In the genomic region with DNA sequence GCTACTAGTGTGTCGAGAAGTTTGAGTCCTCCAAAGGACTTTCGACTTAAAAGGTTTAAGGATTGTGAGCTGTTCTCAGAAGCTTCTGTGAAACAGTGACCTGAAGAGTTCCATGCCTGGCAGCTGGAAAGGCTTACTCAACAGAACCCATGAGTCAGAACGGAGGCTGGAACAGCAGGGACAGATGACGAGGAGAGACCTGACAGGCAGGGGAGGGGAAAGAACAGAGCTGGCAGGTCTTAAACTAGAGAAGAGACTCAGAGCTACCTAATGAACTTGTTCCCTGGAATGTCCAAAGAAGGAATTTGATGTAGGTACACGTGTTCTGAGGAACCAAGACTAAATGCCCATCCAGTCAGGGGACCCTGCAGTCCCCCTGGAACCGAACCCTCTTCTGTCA, we compare ENCODE assay signal across 13 mouse cellular contexts. TPM values are rescaled to one million over a fixed set of nuclear protein-coding genes. Genes with fewer than 3 reads are reported as not detected.
A peak's percentile ranks its signal among the peaks of the same experiment; 100 is the strongest.
DNase-seq lines count a peak whose midpoint lies in the region; ATAC-seq and TF ChIP-seq lines count a peak whose summit lies in the region.
"Had no signal": no experiment of that assay in that cellular context is flagged by ENCODE, and none has a peak within 500 bp of the region (broad histone marks: within the 10 kb centered on the region; RNA-seq: fewer than 3 reads in every experiment).

No protein-coding gene starts in this region.

- H3K4me2 ChIP-seq in midbrain, embryonic 13.5 days (replicated peaks), result no peak overlapping the region
- no peak overlapping the region for H3K4me2 ChIP-seq in forebrain, embryonic 11.5 days (ENCODE audit: low read depth, low read length, severe bottlenecking)
- H3K4me2 ChIP-seq: limb, embryonic 12.5 days; stomach, embryonic 15.5 days had no signal

- no peaks in the 10 kb centered on the region for H3K36me3 ChIP-seq in heart, embryonic 10.5 days
- H3K36me3 ChIP-seq in midbrain, embryonic 13.5 days, result 0 out of 2 replicates have a peak, but pooled peaks cover 5% of the 10 kb centered on the region
- H3K36me3 ChIP-seq in forebrain, embryonic 11.5 days (ENCODE audit: control insufficient read depth, insufficient read depth, low read length), result no peaks in the 10 kb centered on the region
- H3K36me3 ChIP-seq: limb, embryonic 12.5 days; stomach, embryonic 15.5 days had no signal

- in situ Hi-C loops in Patski (cut with MboI; ENCODE audit: low pct_unique_long_range_greater_than_20kb), result no loop called here

- CTCF ChIA-PET in Patski (lab: Charles Lee), result interaction anchor here (1.0 to 2.5 kb wide), 11 partner anchors 10 to 190 kb away, joined by 3 to 10 read pairs (median 5); no protein-coding TSS in a partner anchor

- H3K9me3 ChIP-seq in heart, embryonic 10.5 days, result no peaks in the 10 kb centered on the region
- H3K9me3 ChIP-seq in midbrain, embryonic 13.5 days, result no peaks in the 10 kb centered on the region
- no peaks in the 10 kb centered on the region for H3K9me3 ChIP-seq in forebrain, embryonic 11.5 days (ENCODE audit: control insufficient read depth, low read length)
- H3K9me3 ChIP-seq: limb, embryonic 12.5 days; stomach, embryonic 15.5 days had no signal

- H3K9ac ChIP-seq in midbrain, embryonic 13.5 days (replicated peaks), result no peak overlapping the region
- no peak overlapping the region for H3K9ac ChIP-seq in forebrain, embryonic 11.5 days (ENCODE audit: low read length)
- H3K9ac ChIP-seq: limb, embryonic 12.5 days; stomach, embryonic 15.5 days had no signal

- no peak overlapping the region for H3K4me3 ChIP-seq in heart, embryonic 10.5 days
- H3K4me3 ChIP-seq in midbrain, embryonic 13.5 days (replicated peaks), result no peak overlapping the region
- H3K4me3 ChIP-seq in forebrain, embryonic 11.5 days (ENCODE audit: low read depth, low read length), result no peak overlapping the region
- H3K4me3 ChIP-seq: erythroblast, embryonic 14.5 days; limb, embryonic 12.5 days; myocyte; stomach, embryonic 15.5 days had no signal

- POLR2A ChIA-PET in Patski (lab: Charles Lee), result no interaction called here

- no peaks in the 10 kb centered on the region for H3K4me1 ChIP-seq in heart, embryonic 10.5 days
- H3K4me1 ChIP-seq in midbrain, embryonic 13.5 days (replicated peaks), result no peaks in the 10 kb centered on the region
- no peaks in the 10 kb centered on the region for H3K4me1 ChIP-seq in forebrain, embryonic 11.5 days (replicated peaks; ENCODE audit: control insufficient read depth, insufficient read depth, low read length)
- H3K4me1 ChIP-seq: limb, embryonic 12.5 days; stomach, embryonic 15.5 days had no signal

- TF ChIP-seq CTCF in Patski (IDR thresholded peaks at IDR 0.05), result no peak

- WGBS in heart, embryonic 10.5 days, result 56% methylated on average over 6 of the region's 6 CpGs
- WGBS in midbrain, embryonic 13.5 days, result 67% methylated on average over 6 of the region's 6 CpGs
- 65% methylated on average over 6 of the region's 6 CpGs for WGBS in forebrain, embryonic 11.5 days

- no peaks in the 10 kb centered on the region for H3K27me3 ChIP-seq in heart, embryonic 10.5 days (ENCODE audit: insufficient read depth, poor library complexity, severe bottlenecking)
- H3K27me3 ChIP-seq in Patski, result peaks cover 22% of the 10 kb centered on the region
- no peaks in the 10 kb centered on the region for H3K27me3 ChIP-seq in midbrain, embryonic 13.5 days
- H3K27me3 ChIP-seq in forebrain, embryonic 11.5 days (ENCODE audit: control insufficient read depth, insufficient read depth, low read length), result no peaks in the 10 kb centered on the region
- H3K27me3 ChIP-seq: limb, embryonic 12.5 days; stomach, embryonic 15.5 days had no signal

- peak; percentile 96 for DNase-seq in heart, adult 11 months
- DNase-seq in heart, embryonic 10.5 days (ENCODE audit: low spot score), result no peak
- no peak for DNase-seq in Patski (ENCODE audit: low read depth, low spot score)
- peak; percentile 47 to 65 for DNase-seq in heart, adult 9 months (ENCODE audit: low spot score in 2 of 2)
- peak; percentile 64 for DNase-seq in lung, postnatal 10 days
- no peak for DNase-seq in forebrain, embryonic 11.5 days (ENCODE audit: low spot score)
- DNase-seq: cerebellum, postnatal 10 days had no signal

- H3K27ac ChIP-seq in heart, embryonic 10.5 days, result no peak overlapping the region
- H3K27ac ChIP-seq in midbrain, embryonic 13.5 days, result no peak overlapping the region
- no peak overlapping the region for H3K27ac ChIP-seq in forebrain, embryonic 11.5 days (ENCODE audit: low read depth, low read length)
- H3K27ac ChIP-seq: limb, embryonic 12.5 days had no signal

- ATAC-seq in Patski, result peak; percentile 73
- no peak for ATAC-seq in midbrain, embryonic 13.5 days
- no peak for ATAC-seq in forebrain, embryonic 11.5 days (replicated peaks; ENCODE audit: low FRiP score)
- no peak for ATAC-seq in cerebellum, adult (ENCODE audit: insufficient number of reproducible peaks, low FRiP score, low TSS enrichment)

RNA-seq across cellular contexts. Expression of a gene that starts 41.3 kb away (rescaled TPM):
- 6.3 and 8.0 TPM in 2 replicates for polyA plus RNA-seq in heart, embryonic 10.5 days (2016; fragmentation: Nextera tagmentation; extraction: Ambion mirVana)
- polyA plus RNA-seq in Patski (2021), result 20.6 TPM
- 45.2 and 49.4 TPM in 2 replicates for polyA plus RNA-seq in midbrain, embryonic 13.5 days (2015; fragmentation: Nextera tagmentation; extraction: Ambion mirVana)
- 12.1 and 14.6 TPM in 2 replicates for polyA plus RNA-seq in forebrain, embryonic 11.5 days (2014; fragmentation: Nextera tagmentation; extraction: Ambion mirVana)

RNA-seq across cellular contexts. Expression of a gene that starts 53.0 kb away (rescaled TPM):
- polyA plus RNA-seq in heart, embryonic 10.5 days (2016; fragmentation: Nextera tagmentation; extraction: Ambion mirVana), result 24.8 and 29.2 TPM in 2 replicates
- 24.6 TPM for polyA plus RNA-seq in Patski (2021)
- 55.5 and 57.1 TPM in 2 replicates for polyA plus RNA-seq in midbrain, embryonic 13.5 days (2015; fragmentation: Nextera tagmentation; extraction: Ambion mirVana)
- polyA plus RNA-seq in forebrain, embryonic 11.5 days (2014; fragmentation: Nextera tagmentation; extraction: Ambion mirVana), result 50.5 and 55.1 TPM in 2 replicates

Comparison
In these comparisons a context has a peak if more than half of its experiments do, and no peak if none do; other contexts are left out.
1. DNase-seq: peak in heart, adult 11 months (single experiment), heart, adult 9 months (2 of 2) and lung, postnatal 10 days (single experiment); none in heart, embryonic 10.5 days (single experiment), Patski (single experiment) and forebrain, embryonic 11.5 days (single experiment).